Mouse (Mus musculus): Measurements from ENCODE around the gene Qsox2. TPM values are rescaled to one million over a fixed set of nuclear protein-coding genes. Genes with fewer than 3 reads are reported as not detected.

Qsox2 gene
- total and polyA plus RNA-seq, 2 experiments from 2014 or later, result 8.8 to 20.5 TPM

DNA sequence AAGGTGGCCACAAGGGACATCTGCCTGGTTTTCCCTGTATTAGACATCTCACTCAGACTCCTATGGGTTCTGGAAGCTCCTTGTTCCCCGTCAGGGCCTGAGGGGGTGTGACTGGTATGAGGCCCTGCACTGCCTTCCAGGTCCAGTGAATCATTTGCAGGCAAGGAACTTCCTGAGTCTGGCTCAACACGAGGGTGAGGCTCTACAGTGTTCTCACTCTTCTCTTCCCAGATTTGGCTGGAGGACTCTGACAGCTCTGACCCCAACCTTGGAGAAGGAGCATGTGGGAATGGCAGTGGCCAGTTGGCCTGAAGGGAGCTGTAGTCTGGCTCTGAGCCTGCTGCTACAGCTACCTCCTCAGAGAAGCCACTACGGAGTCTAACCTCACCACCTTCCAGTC, 10.2 kb upstream of the Qsox2 start:
- ATAC-seq, result no peak
- no peak for DNase-seq (ENCODE audit: low spot score)
- Histone ChIP-seq H3K27ac (no peak overlapping the region), H3K4me1 (ENCODE audit: insufficient read depth, low read length) (no peaks in the 10 kb centered on the region), H3K36me3 (ENCODE audit: insufficient read depth, low read length) (no peaks in the 10 kb centered on the region), H3K4me3 (ENCODE audit: low read length) (no peak overlapping the region), H3K9me3 (ENCODE audit: low read length) (no peaks in the 10 kb centered on the region), H3K4me2 (ENCODE audit: low read depth, low read length) (no peak overlapping the region), H3K9ac (replicated peaks; ENCODE audit: low read length) (no peak overlapping the region), H3K27me3 (ENCODE audit: insufficient read depth, low read length) (no peaks in the 10 kb centered on the region)
- no peak for TF ChIP-seq CTCF (IDR thresholded peaks at IDR 0.05; ENCODE audit: low read depth)
- WGBS, result 55% methylated on average over 3 of the region's 3 CpGs

- ATAC-seq (no peak), DNase-seq (ENCODE audit: low spot score) (no peak)
- WGBS, result 60% methylated on average over 3 of the region's 3 CpGs
- H3K27ac ChIP-seq, result no peak overlapping the region
- H3K9me3 ChIP-seq (ENCODE audit: low read length), result no peaks in the 10 kb centered on the region
- H3K4me3 ChIP-seq (ENCODE audit: low read length), result no peak overlapping the region
- no peak overlapping the region for H3K4me2 ChIP-seq (ENCODE audit: low read depth, low read length)
- peaks cover 5% of the 10 kb centered on the region for H3K4me1 ChIP-seq (ENCODE audit: insufficient read depth, low read length)
- no peaks in the 10 kb centered on the region for H3K27me3 ChIP-seq (ENCODE audit: insufficient read depth, low read length)
- no peaks in the 10 kb centered on the region for H3K36me3 ChIP-seq (ENCODE audit: insufficient read depth, low read length)
- no peak overlapping the region for H3K9ac ChIP-seq (replicated peaks; ENCODE audit: low read length)
- no peak for TF ChIP-seq CTCF (IDR thresholded peaks at IDR 0.05; ENCODE audit: low read depth)
These were observed 3.5 kb upstream of the Qsox2 start for GRCm38 (mm10) chr2:26240841-26241240.

GRCm38 (mm10) chr2:26240330-26240729, 3.0 kb upstream of the Qsox2 start:
- H3K4me3 ChIP-seq (ENCODE audit: low read length), result no peak overlapping the region
- no peaks in the 10 kb centered on the region for H3K9me3 ChIP-seq (ENCODE audit: low read length)
- peaks cover 5% of the 10 kb centered on the region for H3K4me1 ChIP-seq (ENCODE audit: insufficient read depth, low read length)
- no peaks in the 10 kb centered on the region for H3K27me3 ChIP-seq (ENCODE audit: insufficient read depth, low read length)
- DNase-seq (ENCODE audit: low spot score), result peak; percentile 55
- WGBS, result 42% methylated on average over 9 of the region's 9 CpGs
- no peak for ATAC-seq
- no peak overlapping the region for H3K9ac ChIP-seq (replicated peaks; ENCODE audit: low read length)
- no peak for TF ChIP-seq CTCF (IDR thresholded peaks at IDR 0.05; ENCODE audit: low read depth)
- no peaks in the 10 kb centered on the region for H3K36me3 ChIP-seq (ENCODE audit: insufficient read depth, low read length)
- H3K27ac ChIP-seq, result no peak overlapping the region
- H3K4me2 ChIP-seq (ENCODE audit: low read depth, low read length), result no peak overlapping the region

- Histone ChIP-seq H3K4me3 (ENCODE audit: low read length) (peak overlapping the region; percentile 90), H3K4me1 (ENCODE audit: insufficient read depth, low read length) (peaks cover 5% of the 10 kb centered on the region), H3K9ac (replicated peaks; ENCODE audit: low read length) (peak overlapping the region; percentile 86), H3K27me3 (ENCODE audit: insufficient read depth, low read length) (no peaks in the 10 kb centered on the region), H3K4me2 (ENCODE audit: low read depth, low read length) (peak overlapping the region; percentile 88), H3K36me3 (ENCODE audit: insufficient read depth, low read length) (no peaks in the 10 kb centered on the region), H3K9me3 (ENCODE audit: low read length) (no peaks in the 10 kb centered on the region), H3K27ac (peak overlapping the region; percentile 90)
- TF ChIP-seq CTCF (IDR thresholded peaks at IDR 0.05; ENCODE audit: low read depth), result no peak
- WGBS, result 1% methylated on average over 25 of the region's 51 CpGs
- ATAC-seq (peak; percentile 75), DNase-seq (ENCODE audit: low spot score) (peak; percentile 47)
These were observed 540 bp downstream of the Qsox2 start for GRCm38 (mm10) chr2:26236681-26237289.

DNA sequence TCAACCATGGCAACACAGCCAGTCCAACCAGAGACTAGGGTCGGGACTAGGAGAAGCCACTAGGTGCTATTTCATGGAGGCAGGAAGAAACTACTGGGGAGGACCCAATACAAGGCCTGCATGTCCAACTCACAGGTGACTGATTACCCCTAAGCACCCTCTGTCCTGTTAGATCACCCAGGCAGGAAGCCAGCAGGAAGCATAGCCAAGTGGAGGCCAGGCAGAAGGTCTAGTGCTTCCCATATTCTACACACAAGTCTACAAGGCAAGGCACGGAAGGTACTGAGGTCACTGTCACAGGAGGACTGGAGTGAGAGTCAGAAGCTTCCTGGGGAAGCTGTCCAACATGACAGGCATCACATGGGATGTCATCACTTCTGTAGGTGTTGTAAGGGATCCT, 2.6 kb downstream of the Qsox2 start:
- Histone ChIP-seq H3K27ac (no peak overlapping the region), H3K36me3 (ENCODE audit: insufficient read depth, low read length) (no peaks in the 10 kb centered on the region), H3K9me3 (ENCODE audit: low read length) (no peaks in the 10 kb centered on the region), H3K27me3 (ENCODE audit: insufficient read depth, low read length) (no peaks in the 10 kb centered on the region), H3K4me1 (ENCODE audit: insufficient read depth, low read length) (peaks cover 5% of the 10 kb centered on the region), H3K4me3 (ENCODE audit: low read length) (no peak overlapping the region), H3K4me2 (ENCODE audit: low read depth, low read length) (no peak overlapping the region), H3K9ac (replicated peaks; ENCODE audit: low read length) (no peak overlapping the region)
- no peak for DNase-seq (ENCODE audit: low spot score)
- WGBS, result 84% methylated on average over 2 of the region's 2 CpGs
- ATAC-seq, result no peak
- no peak for TF ChIP-seq CTCF (IDR thresholded peaks at IDR 0.05; ENCODE audit: low read depth)

DNA sequence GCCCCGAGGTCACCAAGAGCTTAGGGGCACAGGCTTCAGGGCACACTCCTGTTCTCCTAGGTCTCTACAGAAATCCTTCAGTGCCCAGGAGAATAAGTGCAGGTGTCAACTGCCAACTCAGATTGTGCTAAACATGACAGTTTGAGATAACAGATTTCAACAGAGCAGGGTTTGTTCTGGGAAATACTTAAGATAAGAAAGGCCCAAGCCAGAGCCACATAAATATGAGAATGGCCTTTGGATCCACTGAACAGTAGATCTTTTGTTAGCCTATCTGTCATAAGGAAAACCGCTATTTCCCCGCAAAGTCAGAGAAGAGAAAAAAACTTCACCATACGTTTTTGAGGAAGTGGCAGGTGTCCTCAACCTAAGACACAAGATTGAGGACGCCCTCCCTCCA, 3.1 kb downstream of the Qsox2 start:
- ATAC-seq, result no peak
- DNase-seq (ENCODE audit: low spot score), result no peak
- no peak overlapping the region for H3K27ac ChIP-seq
- no peaks in the 10 kb centered on the region for H3K36me3 ChIP-seq (ENCODE audit: insufficient read depth, low read length)
- H3K4me1 ChIP-seq (ENCODE audit: insufficient read depth, low read length), result peaks cover 5% of the 10 kb centered on the region
- no peaks in the 10 kb centered on the region for H3K9me3 ChIP-seq (ENCODE audit: low read length)
- H3K27me3 ChIP-seq (ENCODE audit: insufficient read depth, low read length), result no peaks in the 10 kb centered on the region
- no peak overlapping the region for H3K9ac ChIP-seq (replicated peaks; ENCODE audit: low read length)
- 85% methylated on average over 5 of the region's 5 CpGs for WGBS
- no peak for TF ChIP-seq CTCF (IDR thresholded peaks at IDR 0.05; ENCODE audit: low read depth)
- no peak overlapping the region for H3K4me3 ChIP-seq (ENCODE audit: low read length)
- H3K4me2 ChIP-seq (ENCODE audit: low read depth, low read length), result no peak overlapping the region

- no peaks in the 10 kb centered on the region for H3K27me3 ChIP-seq (ENCODE audit: insufficient read depth, low read length)
- H3K4me2 ChIP-seq (ENCODE audit: low read depth, low read length), result no peak overlapping the region
- no peaks in the 10 kb centered on the region for H3K36me3 ChIP-seq (ENCODE audit: insufficient read depth, low read length)
- 83% methylated on average over 3 of the region's 3 CpGs for WGBS
- H3K4me3 ChIP-seq (ENCODE audit: low read length), result no peak overlapping the region
- no peak for DNase-seq (ENCODE audit: low spot score)
- H3K4me1 ChIP-seq (ENCODE audit: insufficient read depth, low read length), result peaks cover 3% of the 10 kb centered on the region
- ATAC-seq, result no peak
- no peaks in the 10 kb centered on the region for H3K9me3 ChIP-seq (ENCODE audit: low read length)
- no peak for TF ChIP-seq CTCF (IDR thresholded peaks at IDR 0.05; ENCODE audit: low read depth)
- H3K9ac ChIP-seq (replicated peaks; ENCODE audit: low read length), result no peak overlapping the region
- H3K27ac ChIP-seq, result no peak overlapping the region
These were observed 6.0 kb downstream of the Qsox2 start for GRCm38 (mm10) chr2:26231366-26231765.

All from hindbrain, postnatal 0 days (tissue).